Mouse (Mus musculus) adrenal gland, postnatal 10 days (tissue): Measurements from ENCODE around the gene Pet100. TPM values are rescaled to one million over a fixed set of nuclear protein-coding genes. Genes with fewer than 3 reads are reported as not detected.
A peak's percentile ranks its signal among the peaks of the same experiment; 100 is the strongest.

Experiments
- DNase-seq: peaks from one replicate; pipeline ENCODE4 v3.0.0; 2021; ENCODE audit warnings: mixed read lengths
- total RNA-seq, 2 experiments: library from RNA; stranded (reverse); gene quantifications; 2 replicates each; pipeline ENCODE4 v1.2.3; 2021

Pet100 gene
- total RNA-seq, 2 experiments from 2014 or later, result 104 to 118 TPM

DNA sequence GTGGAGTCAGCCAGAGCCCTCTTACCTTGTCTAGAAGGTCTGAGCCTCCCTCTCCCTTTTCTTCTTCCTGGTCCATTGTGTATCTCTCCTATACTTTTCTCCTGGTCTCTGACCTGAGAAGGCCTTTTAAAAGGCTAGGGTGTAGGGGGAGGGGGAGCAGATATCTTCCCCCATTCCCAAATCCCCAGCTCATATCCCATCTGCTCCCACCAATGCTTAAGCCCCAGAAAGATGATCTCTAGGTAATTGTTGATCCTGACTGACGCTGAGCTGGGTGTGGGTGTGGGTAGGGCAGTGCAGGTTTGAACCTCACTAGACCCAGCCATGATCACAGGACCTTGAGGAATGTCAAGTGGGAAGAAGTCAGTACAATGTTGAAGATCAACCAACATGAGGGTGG is 4.1 kb downstream of the Pet100 start, which contains the start of gene Pcp2:
Gene Pcp2 (minus strand): TSS at position 101 of the 400 bp plus-strand sequence.
- DNase-seq, result no peak

DNA sequence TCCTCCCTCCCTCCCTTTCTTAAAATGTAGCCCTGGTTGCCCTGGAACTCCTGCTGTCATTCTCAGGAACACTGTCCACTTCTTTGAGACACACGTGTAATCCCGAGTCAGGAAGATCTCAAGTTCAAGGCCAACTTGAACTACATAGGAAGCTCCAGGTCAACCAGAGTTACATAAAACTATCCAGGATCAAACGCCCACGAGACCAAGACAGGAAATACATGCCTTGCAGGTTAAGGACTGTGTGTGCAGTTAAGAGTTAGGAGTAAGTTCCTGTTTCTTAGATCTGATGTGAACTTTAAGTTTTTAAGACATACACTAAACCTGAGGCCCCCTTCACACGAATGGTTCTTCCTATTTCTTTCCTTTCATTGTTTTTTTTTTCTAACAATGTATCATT is 5.6 kb downstream of the Pet100 start:
- no peak for DNase-seq

DNA sequence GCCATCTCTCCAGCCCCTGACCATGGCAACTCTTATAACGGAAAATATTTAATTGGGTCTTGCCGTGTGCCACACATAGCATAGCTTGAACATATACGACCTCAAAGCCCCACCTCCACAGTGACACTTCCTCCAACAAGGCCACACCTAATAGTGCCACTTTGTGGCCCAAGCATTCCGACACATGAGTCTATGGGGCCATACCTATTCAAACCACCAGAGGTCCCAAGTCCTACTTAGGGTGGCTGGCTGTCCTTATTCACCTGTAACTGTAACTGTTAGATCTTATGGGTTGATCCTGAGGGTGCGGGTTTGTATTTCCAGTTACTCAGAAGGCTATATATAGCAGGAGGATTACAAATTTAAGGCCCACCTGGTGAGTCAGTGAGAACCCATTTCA is 6.7 kb downstream of the Pet100 start:
- DNase-seq, result peak; percentile 42

DNA sequence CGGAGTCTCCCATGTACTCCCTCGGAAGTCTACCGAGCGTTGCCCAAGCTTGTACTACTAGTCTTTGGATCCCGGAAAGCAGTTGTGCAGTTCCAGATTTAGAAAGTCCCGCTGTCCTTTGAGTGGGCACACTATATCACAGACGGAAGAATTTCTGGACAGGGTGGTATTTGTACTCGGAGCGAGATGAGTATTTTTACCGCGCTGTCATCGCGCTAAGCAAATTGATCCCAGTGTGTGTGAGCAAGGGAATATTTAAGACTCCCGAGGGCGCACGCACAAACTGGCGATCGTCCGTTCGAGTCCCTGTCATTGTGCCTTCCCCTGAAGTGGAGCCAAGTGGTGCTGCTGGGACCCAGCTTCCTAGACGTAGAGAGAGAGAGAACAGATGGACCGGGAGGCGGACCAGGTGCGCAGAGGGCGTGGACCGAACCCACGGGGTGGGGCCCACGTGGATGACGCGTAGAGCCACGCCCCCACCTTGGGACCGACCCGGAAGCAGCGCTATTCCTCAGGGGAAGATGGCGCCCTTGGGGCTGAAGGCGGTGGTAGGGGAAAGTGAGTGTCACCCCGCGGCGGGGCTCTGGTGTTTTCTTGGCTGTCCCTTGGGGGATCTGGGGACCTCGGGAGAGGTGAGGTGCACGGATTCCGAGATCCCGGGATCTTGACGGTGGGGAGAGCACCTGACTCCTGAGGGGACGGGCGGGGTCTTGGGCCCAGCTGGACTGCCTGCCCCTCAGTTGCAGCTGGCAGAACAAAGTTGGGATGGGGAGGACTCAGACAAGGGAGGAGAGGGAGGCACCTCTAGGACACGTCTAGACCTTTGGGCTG is 9.5 kb downstream of the Pet100 start, which contains the start of gene Stxbp2:
Gene Stxbp2 (plus strand): TSS at position 309 of the 831 bp plus-strand sequence.
- peak; percentile 85 for DNase-seq

DNA sequence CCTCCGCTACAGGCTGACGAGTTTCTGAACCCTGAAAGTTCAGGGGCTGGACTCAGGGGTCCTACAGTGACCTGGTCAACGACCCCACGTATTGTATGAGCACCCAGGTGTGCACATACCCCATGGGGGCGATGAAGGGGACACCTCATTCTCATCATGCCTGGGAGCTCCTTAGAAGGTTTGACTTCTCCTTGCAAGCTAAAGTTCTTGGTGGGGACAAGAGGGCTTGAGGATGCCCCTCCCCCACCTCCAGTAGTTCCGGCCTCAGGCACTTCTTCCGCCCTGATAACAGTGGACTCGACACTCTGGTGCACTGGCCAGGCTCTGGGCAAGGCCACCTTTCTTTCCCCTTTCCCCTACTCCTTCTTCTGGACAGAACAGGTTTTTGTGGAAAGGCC is 10.1 kb downstream of the Pet100 start:
- peak; percentile 35 for DNase-seq

DNA sequence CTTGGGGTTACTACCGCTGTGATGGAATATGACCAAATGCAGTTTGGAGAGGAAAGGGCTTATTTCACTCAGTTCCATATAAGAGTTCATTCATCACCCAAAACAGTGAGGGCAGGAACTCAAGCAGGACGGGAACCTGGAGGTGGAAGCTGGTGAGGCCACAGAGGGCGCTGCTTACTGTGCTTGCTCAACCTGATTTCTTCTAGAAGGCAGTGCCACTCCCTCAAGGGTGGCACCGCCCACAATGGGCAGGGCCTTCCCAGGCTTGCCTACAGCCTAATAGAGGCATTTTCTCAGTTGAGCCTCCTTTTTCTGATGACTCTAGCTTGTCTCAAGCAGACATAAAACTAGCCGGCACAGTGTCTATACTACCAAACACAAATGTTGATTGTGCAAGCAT is 24.5 kb downstream of the Pet100 start:
- peak; percentile 78 for DNase-seq

DNA sequence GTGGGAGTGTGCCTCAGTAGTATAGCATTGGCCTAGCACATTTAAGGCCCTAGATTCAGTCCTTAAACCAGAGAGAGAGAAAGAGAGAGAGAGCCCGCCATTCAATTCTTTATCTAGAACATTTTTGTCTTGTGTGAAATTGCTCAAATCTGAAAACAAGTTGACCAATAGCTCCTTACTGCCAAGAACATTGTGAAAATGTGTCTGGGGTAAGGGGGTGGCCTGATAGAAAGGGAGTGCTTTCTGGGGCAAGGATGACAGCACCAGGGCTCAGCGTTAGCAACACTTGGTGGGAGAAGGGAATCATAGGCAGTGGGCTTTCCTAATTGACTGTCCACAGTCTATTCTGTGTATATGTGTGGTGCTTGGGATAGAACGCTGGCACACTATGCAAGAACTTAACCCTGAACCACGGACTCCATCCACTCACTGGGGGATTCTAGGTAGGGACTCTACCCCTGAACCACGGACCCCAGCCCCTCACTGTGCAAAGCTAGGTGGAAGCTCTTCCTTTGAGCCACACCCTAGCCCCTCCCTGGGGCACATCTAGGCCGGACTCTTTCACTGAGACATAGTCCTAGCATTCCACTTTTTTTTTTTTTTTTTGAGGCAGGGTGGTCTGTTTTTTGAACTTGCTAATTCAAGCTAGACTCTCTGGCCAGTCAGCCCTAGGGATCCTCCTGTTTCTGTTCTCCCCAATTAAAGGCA is 25.6 kb downstream of the Pet100 start:
- peak; percentile 22 for DNase-seq

DNA sequence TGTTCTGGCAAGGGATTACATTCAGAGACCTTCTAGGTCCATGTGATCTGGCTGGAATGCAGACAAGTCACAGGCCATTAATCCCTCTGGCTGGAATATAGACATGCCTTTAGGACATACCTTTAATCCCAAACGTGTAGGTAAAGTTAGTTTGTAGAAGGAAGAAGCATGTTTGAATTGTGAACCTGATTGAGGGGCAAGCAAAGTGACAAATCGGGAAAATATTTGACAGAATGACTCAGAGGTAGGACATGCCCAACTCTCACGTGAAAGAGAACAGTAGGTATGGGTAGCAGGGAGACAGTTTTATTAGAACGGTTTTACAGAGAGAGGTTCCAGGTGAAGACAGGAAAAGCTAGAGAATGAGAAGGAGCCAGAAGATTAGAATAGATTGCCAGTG is 26.2 kb downstream of the Pet100 start:
- no peak for DNase-seq

DNA sequence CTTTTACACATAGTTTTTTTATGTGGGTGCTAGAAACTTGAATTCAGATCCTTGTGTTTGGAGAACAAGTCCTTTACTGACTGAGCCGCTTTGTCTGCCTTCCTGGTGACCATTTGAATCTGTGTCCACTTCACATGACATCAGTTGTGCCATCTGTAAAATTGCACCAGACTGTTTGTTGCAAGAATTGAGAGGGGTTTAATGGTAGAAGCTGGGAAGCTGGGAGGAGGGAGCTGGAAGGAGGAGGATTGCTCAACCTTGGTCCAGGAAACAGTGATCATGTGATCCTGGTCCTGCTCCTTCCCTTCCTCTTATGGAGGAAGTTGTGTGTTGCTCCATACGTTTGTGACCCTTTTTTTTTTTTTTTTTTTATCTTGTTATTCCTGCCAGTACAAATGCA is 26.9 kb downstream of the Pet100 start:
- DNase-seq, result no peak

DNA sequence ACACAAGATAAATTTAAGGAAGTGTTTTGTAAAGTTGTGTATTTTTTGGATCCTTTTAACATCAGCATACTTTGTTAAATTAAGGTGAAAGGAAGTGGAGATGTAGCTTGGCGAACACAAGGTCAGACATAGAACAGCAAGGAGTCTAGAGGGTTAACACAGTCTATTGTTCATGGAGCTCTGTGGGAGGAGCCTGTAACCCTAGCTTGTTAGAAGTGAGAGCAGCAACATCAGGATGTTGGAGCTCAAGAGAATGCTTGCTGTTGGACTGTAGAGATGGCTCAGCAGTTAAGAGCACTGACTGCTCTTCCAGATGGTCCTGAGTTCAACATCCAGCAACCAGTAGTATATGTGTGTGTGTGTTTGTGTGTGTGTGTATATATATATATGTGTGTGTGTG is 27.6 kb downstream of the Pet100 start:
- no peak for DNase-seq

DNA sequence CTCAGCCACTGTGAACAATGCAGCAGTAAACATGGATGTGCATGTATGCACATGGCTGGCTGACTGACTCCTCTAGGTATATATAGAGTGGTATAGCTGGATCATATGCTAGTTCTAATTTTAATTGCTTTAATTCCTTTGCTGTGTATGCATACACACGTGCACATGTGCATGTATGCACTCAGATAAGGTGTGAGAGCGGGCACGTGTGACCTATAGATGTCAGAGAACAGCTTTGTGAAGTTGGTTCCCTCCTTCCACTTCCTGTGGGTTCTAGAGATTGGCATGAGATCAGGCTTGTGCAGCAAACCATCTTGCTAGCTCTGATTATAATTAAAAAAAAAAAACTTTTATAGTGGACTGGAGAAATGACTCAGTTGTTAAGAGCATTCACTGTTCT is 31.5 kb downstream of the Pet100 start:
- no peak for DNase-seq

DNA sequence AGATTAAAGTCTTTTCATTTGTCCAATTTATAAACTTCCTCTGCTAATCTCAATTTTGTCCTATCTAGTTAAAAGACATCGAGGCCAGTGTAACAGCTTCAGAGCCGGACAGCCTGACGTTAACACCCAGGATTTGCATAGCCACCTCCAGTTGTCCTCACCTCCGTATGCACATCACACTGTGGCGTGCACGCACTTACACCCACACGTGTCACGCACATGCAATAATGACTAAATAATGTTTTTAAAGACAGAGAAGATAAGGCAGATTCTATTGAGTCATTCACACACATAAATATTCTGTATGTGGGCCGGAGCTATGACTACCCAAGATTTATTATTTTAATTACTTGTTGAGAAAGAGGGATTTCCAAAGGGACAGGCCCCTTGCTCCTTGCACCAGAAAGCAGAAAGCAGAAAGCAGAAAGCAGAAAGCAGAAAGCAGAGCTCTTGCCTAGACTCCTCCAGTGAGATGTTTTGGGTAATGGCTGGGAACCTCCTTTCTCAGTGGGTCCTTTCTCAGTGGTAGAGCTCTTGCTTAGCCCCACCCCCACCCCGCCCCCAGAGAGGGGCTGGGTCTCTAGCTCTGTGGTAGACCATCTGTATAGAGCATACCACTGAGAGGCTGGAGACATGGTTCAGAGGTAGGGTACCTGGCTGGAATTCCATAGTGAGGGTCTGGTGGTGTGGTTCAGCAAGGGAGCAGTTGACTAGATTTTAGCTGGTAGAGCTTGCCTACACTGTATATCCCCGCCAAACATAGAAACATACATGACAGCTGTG is 33.6 kb downstream of the Pet100 start:
- no peak for DNase-seq

DNA sequence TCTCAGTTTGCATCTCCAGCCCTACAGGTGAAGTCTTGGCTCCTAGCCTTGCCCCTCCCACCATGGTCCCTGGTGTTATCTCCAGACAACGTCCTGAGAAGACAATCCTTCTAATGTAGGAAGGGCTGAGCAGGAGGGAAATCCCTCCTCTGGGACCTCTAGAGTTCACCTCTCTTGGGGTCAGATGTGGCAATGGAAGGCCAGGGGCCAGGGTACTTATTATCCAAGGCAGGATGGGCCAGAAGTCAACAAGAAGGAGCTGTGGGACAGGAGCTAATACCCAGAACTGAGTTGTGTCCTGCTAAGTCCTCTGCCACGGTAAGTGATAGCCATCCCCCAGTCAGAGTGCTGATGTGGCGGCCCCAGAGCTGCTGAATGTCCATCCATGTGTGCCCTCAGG is 34.2 kb downstream of the Pet100 start, which contains the start of gene Retn:
Gene Retn (plus strand): TSS at position 245 of the 400 bp plus-strand sequence.
- peak; percentile 55 for DNase-seq

DNA sequence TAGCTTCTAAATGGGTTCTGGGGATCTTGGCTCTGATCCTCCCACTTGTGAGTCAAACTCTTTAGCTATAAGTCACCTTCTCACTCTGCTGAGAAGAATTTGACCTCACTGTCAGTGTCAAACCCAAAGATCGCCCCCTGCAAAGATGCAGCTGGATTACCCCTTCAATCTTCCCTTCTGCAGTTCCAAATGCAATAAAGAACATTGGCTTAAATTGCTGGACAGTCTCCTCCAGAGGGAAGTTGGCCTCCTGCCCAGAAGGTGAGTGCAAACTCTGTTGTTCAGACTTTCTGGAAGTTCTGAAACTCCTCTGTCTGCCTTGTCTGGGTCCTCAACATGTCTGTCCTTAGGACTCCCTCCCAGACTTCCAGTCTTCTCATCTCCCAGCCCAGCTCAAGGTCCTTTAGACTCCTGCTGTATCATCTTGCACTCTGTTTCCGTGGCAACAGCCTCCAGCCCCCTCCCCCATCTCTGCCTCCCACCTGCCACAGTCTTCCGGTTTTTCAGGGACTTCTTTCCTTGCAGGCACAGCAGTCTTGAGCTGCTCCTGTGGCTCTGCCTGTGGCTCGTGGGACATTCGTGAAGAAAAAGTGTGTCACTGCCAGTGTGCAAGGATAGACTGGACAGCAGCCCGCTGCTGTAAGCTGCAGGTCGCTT is 35.5 kb downstream of the Pet100 start:
- peak; percentile 44 for DNase-seq

DNA sequence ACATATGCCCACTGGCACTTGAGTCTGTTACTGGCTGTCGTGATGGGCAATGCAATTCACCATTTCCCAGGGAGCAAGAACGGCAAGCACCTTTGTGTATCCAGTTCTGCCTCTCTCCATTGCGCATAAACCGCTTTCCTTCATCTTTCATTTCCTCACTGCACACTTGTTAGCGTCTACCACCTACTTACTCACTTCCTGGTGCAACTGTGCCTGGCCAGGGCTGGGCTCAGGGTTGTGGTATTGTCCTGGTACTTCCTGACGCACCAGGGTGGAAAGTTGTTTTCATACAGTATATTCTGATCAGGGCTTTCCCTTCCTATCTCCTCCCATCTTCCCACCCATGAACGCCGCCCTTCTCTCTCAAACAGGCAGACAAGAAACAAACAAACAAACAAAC is 39.5 kb downstream of the Pet100 start:
- no peak for DNase-seq

DNA sequence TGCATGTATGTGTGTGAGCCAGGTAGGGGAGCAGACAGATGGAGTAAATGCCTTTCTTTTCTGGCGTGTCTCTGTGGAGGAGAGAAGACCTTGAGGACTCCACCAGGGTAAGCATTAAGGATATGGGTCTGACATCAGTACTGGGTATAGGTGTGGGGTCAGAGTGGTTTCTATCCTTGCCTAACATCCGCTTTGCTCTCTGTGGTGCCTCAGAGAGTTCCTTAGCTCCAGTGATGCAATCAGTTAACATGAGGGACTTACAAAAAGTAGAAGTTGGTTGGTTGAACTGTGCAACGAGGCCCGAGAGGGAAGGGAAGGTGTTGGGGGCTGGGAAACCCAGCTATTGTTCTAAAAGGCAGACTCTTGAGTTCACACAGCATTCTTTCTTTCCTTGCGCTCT is 43.1 kb downstream of the Pet100 start:
- no peak for DNase-seq

DNA sequence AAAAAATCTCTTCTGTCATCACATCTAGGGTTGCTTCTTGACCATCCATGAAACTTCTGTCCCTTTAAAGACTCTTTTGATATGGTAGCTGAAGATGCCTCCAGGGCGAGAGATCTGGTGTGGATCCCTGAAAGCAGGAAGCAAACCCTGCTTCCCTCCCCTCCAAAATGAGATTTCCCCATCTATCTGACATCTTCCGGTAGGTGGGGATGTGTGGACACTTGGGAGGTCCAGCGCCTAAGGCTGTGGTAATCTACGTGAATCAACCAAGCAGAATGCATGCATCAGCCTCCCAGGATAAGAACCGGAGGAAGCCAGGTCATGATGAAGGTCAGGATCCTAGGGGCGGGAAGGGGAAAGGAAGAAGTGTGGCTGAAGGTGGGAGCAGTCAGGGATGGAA is 44.2 kb downstream of the Pet100 start, which contains the start of gene Mcemp1:
Gene Mcemp1 (plus strand): TSS at position 248 of the 400 bp plus-strand sequence.
- no peak for DNase-seq

DNA sequence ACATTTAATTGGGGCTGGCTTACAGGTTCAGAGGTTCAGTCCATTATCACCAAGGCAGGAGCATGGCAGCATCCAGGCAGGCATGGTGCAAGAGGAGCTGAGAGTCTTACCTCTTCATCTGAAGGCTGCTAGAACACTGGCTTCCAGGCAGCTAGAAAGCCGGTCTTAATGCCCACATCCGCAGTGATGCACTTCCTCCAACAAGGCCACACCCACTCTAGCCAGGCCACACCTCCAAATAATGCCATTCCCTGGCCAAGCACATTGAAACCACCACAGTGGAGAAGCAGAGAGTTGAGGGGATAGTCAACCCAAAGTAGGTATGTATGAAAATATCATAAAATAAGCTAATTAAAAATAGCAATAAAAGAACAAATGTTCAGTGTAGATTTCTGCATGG is 49.0 kb downstream of the Pet100 start:
- DNase-seq, result no peak

DNA sequence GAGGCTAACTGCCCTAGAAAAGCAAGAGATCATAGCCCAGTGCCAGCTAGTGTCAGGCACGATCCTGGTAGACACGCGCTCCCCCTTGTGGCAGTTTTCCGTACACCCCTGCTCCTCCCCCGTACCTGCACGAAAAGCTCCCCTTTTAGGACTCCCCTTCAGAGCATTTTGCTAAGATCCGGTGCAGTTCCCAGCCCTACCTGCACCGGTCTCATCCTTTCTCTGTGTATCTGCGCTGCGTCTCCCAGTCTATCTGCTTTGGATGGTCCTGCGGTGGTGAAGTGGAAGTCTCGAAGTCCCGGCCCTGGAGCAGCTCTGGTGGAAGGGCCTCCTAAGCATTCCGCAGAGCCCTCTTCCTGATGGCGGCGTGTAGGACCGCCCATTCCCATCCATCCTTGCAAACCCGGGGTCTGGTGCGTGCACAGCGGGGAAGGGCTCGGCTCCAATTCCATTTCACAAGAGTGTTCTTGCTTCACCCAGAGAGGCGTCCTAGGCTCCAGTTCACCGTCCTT is 50.7 kb downstream of the Pet100 start, which contains the start of gene Fcor:
Gene Fcor (minus strand): TSS at position 383 of the 512 bp plus-strand sequence.
- DNase-seq, result peak; percentile 91

DNA sequence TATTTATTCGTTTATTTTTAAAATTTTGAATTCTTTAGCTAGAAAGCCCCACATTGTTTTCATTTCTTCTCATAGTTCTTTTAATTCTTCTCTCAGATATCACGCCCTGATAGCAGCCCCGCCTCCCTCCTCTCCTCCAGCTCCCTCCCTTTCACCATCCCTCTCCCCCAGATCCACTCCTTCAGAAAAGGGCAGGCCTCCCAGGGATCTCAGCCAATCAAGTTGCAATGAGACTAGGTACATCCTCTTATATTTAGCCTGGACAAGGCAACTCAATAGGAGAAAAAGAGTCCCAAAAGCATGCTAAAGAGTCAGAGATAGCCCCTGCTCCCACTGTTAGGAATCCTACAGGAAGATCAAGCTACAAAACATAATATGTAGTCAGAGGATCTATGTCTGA is 53.3 kb downstream of the Pet100 start:
- no peak for DNase-seq
